Mouse (Mus musculus) urinary bladder, adult 18-20 months (tissue): ENCODE results near the gene Ctss.
"Not testable (repeated sequence)": the region's sequence is repeated elsewhere in the genome, so short reads cannot be mapped to it uniquely, and the experiment has no call there.

Experiments
- DNase-seq, 2 experiments: peaks; one replicate each; pipeline ENCODE4 v3.0.0; 2022; ENCODE audit warnings: low spot score in 2 of 2, mixed read lengths in 2 of 2

The Ctss gene

GRCm38 (mm10) chr3:95533364-95533763 lies 6.8 kb downstream of the Ctss start:
- DNase-seq: no peak

GRCm38 (mm10) chr3:95534927-95535326 lies 8.3 kb downstream of the Ctss start:
- DNase-seq: no peak

DNA sequence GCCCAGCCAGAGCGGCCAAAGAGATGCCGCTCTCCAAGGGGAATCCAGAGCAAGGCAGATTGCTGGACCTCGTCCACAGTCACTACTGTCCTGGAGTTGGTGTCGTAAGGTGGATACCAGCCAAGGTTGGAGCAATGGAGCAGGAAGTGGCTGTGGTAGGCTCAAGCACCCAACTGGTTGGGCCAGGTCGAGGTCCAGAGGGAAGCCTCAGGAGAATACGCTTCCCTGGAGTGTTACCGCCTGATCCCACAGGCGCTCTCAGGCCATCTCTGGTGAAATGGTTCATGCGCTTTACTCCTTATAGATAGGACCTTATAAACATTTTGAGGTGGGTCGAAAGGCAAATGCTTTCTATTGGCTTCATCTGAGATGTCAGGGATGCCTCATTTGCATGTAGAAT lies 12.3 kb downstream of the Ctss start:
- DNase-seq: no peak

GRCm38 (mm10) chr3:95539837-95540236 lies 13.3 kb downstream of the Ctss start:
- no peak for DNase-seq

- DNase-seq: not testable (repeated sequence)
Observed at GRCm38 (mm10) chr3:95541186-95541585, 14.6 kb downstream of the Ctss start.

DNA sequence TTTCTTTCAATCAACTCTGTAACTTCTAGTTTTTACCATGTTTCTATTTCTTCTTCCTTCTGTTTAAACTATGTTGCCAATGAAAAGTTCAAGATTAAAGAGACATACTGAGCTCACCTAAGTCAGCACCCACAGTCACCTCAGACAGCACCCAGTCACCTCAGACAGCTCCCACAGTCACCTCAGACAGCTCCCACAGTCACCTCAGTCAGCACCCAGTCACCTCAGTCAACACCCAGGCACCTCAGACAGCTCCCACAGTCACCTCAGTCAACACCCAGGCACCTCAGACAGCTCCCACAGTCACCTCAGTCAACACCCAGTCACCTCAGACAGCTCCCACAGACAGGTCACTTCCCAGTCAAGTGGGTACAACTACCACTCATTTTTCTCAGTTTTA lies 15.6 kb downstream of the Ctss start:
- DNase-seq: no peak

DNA sequence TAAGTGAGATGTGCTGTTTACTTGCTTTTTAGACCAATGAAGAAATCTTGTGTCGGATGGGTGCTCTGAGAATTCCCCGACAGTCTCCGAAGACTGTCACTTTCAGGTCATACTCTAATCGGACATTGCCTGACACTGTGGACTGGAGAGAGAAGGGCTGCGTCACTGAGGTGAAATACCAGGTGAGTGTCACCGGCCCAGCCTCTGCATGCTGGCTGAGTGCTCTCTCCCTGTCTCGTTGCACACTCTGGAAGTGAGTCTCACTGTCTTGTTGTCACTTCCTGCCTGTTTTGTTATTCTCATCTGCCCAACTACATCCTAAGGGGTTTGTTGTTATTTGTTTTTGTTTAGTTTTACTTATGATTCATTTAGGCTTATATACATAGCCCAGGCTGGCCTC lies 16.4 kb downstream of the Ctss start:
- DNase-seq: no peak

- no peak for DNase-seq
Observed at GRCm38 (mm10) chr3:95550176-95550575, 23.6 kb downstream of the Ctss start.

DNA sequence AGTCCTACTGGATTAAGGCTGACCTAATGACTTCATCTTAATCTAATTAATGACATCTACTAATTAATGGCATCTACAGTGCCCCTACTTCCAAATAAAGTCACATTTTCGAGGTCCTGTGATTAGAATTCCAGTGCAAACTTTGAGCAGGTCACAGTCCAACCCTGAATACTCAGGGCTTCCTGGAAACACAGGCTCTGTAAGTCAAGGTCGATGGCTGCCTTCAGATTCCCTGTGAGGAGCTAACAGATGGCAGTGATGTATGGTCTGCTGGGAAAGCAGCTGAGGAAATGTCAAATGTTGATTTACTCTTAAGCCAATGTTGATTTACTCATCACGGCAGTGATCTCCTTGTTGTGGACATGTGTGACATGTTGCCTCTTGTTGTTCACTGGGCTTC lies 27.4 kb downstream of the Ctss start:
- DNase-seq: no peak

- no peak for DNase-seq
Observed at GRCm38 (mm10) chr3:95559437-95559836, 32.9 kb downstream of the Ctss start, which contains the start of gene Hormad1. Gene Hormad1, plus strand, starts transcription at chr3:95559677.

DNA sequence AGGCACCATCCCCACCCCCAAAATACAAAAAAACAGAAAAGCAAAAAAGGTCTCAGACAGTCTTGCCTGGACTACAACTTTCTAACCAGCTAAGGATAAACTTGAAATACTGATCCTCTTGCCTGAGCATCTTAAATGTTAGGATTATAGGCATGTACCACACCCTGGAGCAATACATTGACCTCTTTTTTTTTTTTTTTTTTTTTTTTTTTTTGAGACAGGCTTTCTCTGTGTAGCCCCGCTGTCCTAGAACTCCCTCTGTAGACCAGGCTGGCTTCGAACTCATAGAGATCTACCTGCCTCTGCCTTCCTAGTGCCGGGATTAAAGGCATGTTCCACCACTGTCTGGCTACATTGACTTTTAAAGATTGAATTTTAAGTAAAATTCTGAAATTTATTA lies 34.2 kb downstream of the Ctss start:
- DNase-seq: no peak

GRCm38 (mm10) chr3:95561826-95562225 lies 35.2 kb downstream of the Ctss start:
- no peak for DNase-seq

GRCm38 (mm10) chr3:95569585-95569984 lies 43.0 kb downstream of the Ctss start:
- DNase-seq: no peak

DNA sequence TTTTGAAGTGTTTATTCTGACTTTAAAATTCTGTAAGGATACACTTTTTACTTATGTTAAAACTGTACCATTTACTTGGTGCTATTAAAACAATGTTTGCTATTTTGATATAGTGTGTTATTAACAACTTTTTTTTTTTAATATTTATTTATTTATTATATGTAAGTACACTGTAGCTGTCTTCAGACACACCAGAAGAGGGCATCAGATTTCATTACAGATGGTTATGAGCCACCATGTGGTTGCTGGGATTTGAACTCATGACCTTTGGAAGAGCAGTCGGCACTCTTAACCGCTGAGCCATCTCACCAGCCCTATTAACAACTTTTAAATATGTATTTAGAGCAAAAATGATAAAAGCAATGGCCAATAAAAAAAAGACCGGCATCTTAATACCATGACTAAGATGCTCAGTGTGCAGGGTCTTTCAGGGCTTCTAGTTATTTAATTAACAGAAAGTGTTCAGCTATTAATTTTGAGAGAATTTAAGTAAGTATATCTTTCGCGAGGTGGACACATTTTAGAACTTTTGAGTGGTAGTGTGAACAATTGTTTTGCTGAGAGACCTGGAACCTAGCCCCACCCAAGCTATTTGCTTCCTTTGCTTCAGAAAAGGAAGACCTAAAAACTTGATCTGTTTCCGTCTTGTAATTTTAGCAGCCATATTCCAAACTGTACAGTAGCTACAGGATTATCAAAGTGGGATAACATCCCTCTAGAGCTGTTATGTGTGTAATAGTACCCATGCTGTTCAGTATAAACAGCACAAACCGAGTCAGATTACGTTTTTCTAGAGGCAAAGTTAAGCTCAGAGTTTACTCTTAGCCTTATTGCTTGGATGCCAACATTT lies 61.4 kb downstream of the Ctss start:
- no peak for DNase-seq

DNA sequence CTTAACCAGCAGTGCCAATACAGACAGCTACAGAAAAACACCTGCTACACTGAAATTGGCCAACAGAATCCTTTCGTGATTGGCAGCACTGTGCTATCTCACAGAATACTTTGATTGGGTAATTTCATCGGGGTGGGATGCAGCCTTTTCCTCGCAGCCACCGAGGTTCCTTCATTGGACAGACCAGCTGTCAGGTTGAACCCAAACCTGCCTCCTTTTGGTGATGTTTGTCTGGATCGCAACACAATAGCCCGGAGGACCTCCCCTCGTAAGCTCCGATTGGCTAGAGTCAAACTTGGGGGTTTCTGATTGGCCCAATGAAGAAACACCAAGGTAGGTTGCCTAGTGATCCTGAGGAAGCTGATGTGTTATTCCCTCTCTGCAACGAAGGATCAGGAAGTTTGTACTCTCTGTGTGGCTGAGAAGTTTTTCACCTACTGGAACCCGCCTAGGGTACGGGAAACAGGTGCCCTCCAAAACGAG lies 62.1 kb downstream of the Ctss start, which contains the start of gene Golph3l:
Gene Golph3l, plus strand, starts transcription at position 331 of the 483 bp plus-strand sequence.
- DNase-seq: peak; percentile 76 to 94

DNA sequence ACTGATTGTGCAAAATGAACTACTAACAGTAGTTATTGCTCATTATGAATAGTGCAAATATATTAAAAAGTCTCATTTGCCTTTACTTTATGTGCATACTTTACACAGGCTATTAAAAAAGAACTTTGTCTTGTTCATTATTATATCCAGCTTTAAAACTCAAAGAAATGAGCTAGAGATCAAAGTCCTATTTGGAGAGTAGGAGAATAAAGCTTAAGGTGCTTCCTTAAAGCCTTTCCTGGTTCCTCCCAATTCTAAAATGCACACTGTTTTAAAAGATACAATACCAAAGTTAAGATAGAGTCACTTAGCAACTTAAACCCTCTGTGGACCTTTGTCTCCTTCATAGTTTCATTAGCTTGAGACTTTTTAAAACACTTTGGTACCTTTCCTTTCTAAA lies 72.1 kb downstream of the Ctss start:
- no peak for DNase-seq

GRCm38 (mm10) chr3:95601287-95601686 lies 74.7 kb downstream of the Ctss start:
- DNase-seq: no peak
